Mouse (Mus musculus) embryonic facial prominence, embryonic 13.5 days (tissue): Measurements from ENCODE around the gene Map2k6. TPM values are rescaled to one million over a fixed set of nuclear protein-coding genes. Genes with fewer than 3 reads are reported as not detected.

Experiments used
- ATAC-seq: fragments of 200-750 bp; cut with Nextera tagmentation; 2 replicates; pipeline ENCODE4 v1.8.0; 2017; ENCODE audit warnings: low read depth; ENCODE audit not compliant: insufficient number of reproducible peaks, insufficient read depth, low FRiP score, low TSS enrichment
- H3K27ac ChIP-seq: fragments of 300-500 bp; sonication (generic); 2 replicates; pipeline ENCODE4 v1.5.1; 2015; ENCODE audit warnings: moderate library complexity, mild to moderate bottlenecking, inconsistent platforms
- H3K27me3 ChIP-seq: fragments of 300-500 bp; sonication (generic); 2 replicates; pipeline ENCODE4 v1.6.1; 2015; ENCODE audit warnings: mild to moderate bottlenecking, inconsistent platforms
- H3K36me3 ChIP-seq: fragments of 300-500 bp; sonication (generic); 2 replicates; pipeline ENCODE4 v1.6.1; 2015; ENCODE audit warnings: mild to moderate bottlenecking, inconsistent platforms
- H3K4me1 ChIP-seq: fragments of 300-500 bp; sonication (generic); 2 replicates; pipeline ENCODE4 v1.6.1; 2015; ENCODE audit warnings: inconsistent platforms
- H3K4me2 ChIP-seq: fragments of 300-500 bp; sonication (generic); 2 replicates; pipeline ENCODE4 v1.6.1; 2015; ENCODE audit warnings: moderate library complexity, mild to moderate bottlenecking, inconsistent platforms
- H3K4me3 ChIP-seq: fragments of 300-500 bp; sonication (generic); 2 replicates; pipeline ENCODE4 v1.5.1; 2015; ENCODE audit warnings: mild to moderate bottlenecking, inconsistent platforms
- H3K9ac ChIP-seq: fragments of 300-500 bp; sonication (generic); 2 replicates; pipeline ENCODE4 v1.6.1; 2015; ENCODE audit warnings: mild to moderate bottlenecking, inconsistent platforms
- H3K9me3 ChIP-seq: fragments of 300-500 bp; sonication (generic); 2 replicates; pipeline ENCODE4 v1.6.1; 2016; ENCODE audit warnings: inconsistent platforms
- WGBS: fragments of 180-500 bp; shearing (Covaris S2); methylation state at CpG from one replicate; pipeline ENCODE4 v1.1.7; 2015; ENCODE audit warnings: mixed read lengths; 5-methylcytosine and 5-hydroxymethylcytosine counted together
- polyA plus RNA-seq: library from polyadenylated mRNA; unstranded; fragments of >200 nt; fragmentation: Nextera tagmentation; extraction: Ambion mirVana; gene quantifications from 2 replicates; pipeline ENCODE4 v1.2.1, GENCODE M21; 2015

Gene Map2k6
- polyA plus RNA-seq, 1 experiment from 2014 or later: 38.1 TPM

- ATAC-seq: no peak
- Histone ChIP-seq H3K27me3 (no peaks in the 10 kb centered on the region), H3K9me3 (no peaks in the 10 kb centered on the region), H3K4me1 (0 out of 2 replicates have a peak, but pooled peaks cover 10% of the 10 kb centered on the region), H3K36me3 (peaks cover 26% of the 10 kb centered on the region), H3K9ac (no peak overlapping the region), H3K4me2 (no peak overlapping the region), H3K27ac (no peak overlapping the region; the same call in 1 of the 2 replicates), H3K4me3 (no peak overlapping the region)
- 70% methylated on average over 12 of the region's 12 CpGs for WGBS
Measured at GRCm38 (mm10) chr11:110436998-110437397, 38.1 kb downstream of the Map2k6 start.

GRCm38 (mm10) chr11:110438135-110438534 lies 39.2 kb downstream of the Map2k6 start:
- no peaks in the 10 kb centered on the region for H3K9me3 ChIP-seq
- no peak overlapping the region for H3K4me2 ChIP-seq
- 92% methylated on average over 3 of the region's 3 CpGs for WGBS
- peaks cover 29% of the 10 kb centered on the region for H3K36me3 ChIP-seq
- no peak for ATAC-seq
- H3K4me3 ChIP-seq: no peak overlapping the region
- no peaks in the 10 kb centered on the region for H3K27me3 ChIP-seq
- no peak overlapping the region for H3K9ac ChIP-seq
- H3K27ac ChIP-seq: no peak overlapping the region
- H3K4me1 ChIP-seq: 0 out of 2 replicates have a peak, but pooled peaks cover 10% of the 10 kb centered on the region

DNA sequence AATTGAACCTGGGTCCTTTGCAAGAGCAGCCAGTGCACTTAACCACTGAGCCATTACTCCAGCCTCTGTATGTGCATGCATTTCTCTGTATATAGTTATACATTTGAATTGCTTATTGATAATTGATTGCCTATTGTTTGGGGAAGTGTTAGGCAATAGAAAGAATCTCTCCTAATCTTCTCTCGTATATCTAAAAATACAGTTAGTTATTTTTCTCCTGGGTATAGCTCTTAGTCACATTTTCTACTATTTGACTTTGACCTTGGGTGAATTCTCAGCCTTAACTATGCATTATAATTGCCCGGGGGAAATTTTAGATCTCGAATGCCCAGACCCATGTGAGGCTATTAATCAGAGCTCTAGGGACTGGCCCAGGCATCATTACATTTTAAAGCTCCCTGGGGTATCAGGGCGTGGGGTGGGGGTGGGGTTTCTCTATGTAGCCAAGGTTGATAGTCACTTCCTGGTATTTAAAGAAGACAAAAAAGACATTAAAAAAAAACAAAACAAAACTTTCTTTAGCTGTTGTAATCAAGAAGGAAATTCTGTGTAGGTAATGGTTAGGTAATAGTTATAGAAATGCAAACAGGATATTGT lies 39.9 kb downstream of the Map2k6 start:
- no peak for ATAC-seq
- Histone ChIP-seq H3K9ac (no peak overlapping the region), H3K27ac (no peak overlapping the region), H3K4me3 (no peak overlapping the region), H3K9me3 (no peaks in the 10 kb centered on the region), H3K4me2 (no peak overlapping the region), H3K27me3 (no peaks in the 10 kb centered on the region), H3K4me1 (0 out of 2 replicates have a peak, but pooled peaks cover 10% of the 10 kb centered on the region), H3K36me3 (peaks cover 29% of the 10 kb centered on the region)
- 70% methylated on average over 4 of the region's 4 CpGs for WGBS

DNA sequence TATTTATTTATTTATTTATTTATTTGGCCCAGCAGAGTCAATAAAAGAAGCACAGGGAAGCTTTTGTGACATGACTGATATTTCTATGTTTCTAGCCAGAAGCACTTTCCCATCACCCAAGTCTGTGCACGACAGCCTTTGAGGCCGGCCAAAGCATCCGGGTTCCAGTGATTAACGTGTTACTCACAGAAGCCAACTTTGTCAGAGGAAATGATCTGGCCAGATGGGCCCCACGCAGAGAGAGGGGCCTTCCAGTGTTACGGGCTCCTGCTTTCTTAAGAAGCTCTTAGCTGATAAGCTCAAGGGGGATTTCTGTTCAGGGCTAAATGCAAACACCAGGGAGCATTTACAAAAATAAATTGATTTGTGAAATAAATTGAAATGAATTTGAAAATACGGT lies 40.4 kb downstream of the Map2k6 start:
- Histone ChIP-seq H3K9ac (no peak overlapping the region), H3K4me3 (no peak overlapping the region), H3K27me3 (no peaks in the 10 kb centered on the region), H3K36me3 (peaks cover 29% of the 10 kb centered on the region), H3K4me1 (0 out of 2 replicates have a peak, but pooled peaks cover 10% of the 10 kb centered on the region), H3K27ac (no peak overlapping the region), H3K4me2 (no peak overlapping the region), H3K9me3 (no peaks in the 10 kb centered on the region)
- ATAC-seq: no peak
- 72% methylated on average over 7 of the region's 7 CpGs for WGBS

DNA sequence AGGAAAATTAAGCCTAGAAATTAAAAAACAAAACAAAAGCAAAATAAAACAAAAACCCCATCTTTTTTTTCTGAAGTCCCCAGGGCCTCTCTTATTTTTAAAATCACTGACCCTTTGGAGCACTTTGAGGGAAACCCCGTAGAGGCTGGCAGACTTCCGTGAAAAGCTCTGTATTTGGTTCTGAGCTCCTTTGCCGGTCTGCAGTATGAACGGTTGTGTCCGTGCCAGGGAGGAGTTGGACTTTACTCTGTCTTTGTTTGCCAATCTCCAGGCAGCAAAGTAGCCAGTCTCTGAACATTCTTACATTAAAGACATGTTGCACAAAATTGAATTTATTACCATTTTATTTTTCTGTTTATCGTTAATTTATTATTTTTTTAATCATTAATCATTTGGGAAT lies 45.7 kb downstream of the Map2k6 start:
- H3K4me3 ChIP-seq: no peak overlapping the region
- WGBS: 82% methylated on average over 6 of the region's 6 CpGs
- ATAC-seq: no peak
- peaks cover 12% of the 10 kb centered on the region for H3K36me3 ChIP-seq
- no peaks in the 10 kb centered on the region for H3K27me3 ChIP-seq
- no peak overlapping the region for H3K9ac ChIP-seq
- H3K4me2 ChIP-seq: no peak overlapping the region
- H3K9me3 ChIP-seq: no peaks in the 10 kb centered on the region
- peaks cover 22% of the 10 kb centered on the region for H3K4me1 ChIP-seq
- no peak overlapping the region for H3K27ac ChIP-seq

GRCm38 (mm10) chr11:110448131-110448725 lies 49.3 kb downstream of the Map2k6 start:
- Histone ChIP-seq H3K4me1 (peaks cover 32% of the 10 kb centered on the region), H3K4me3 (peak overlapping the region; percentile 34), H3K27ac (peak overlapping the region; percentile 68), H3K9ac (peak overlapping the region; percentile 60; the same call in 1 of the 2 replicates), H3K9me3 (no peaks in the 10 kb centered on the region), H3K4me2 (peak overlapping the region; percentile 57), H3K36me3 (no peaks in the 10 kb centered on the region), H3K27me3 (no peaks in the 10 kb centered on the region)
- ATAC-seq: no peak
- 7% methylated on average over 7 of the region's 7 CpGs for WGBS

DNA sequence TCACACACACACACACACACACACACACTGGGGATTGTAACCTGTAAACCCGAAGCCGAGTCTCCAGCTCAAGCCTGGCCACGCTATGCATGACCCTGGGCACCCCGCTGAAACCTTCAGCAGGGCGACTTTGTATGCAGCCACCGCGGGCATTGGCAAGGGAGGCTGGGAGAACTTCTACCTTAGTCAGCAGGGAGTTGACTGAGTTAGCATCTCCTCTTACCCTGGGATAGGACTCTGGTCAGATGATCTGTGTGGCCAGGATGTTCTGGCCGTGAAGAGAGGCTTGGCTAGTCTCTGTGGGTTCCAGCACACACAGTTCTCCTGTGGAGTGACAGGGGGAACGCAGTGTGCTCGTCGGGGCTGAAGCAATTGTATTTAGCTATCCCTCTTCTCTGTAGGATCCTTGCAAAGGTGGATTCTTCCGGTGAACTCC lies 49.8 kb downstream of the Map2k6 start:
- H3K4me1 ChIP-seq: peaks cover 32% of the 10 kb centered on the region
- H3K4me2 ChIP-seq: peak overlapping the region; percentile 57
- WGBS: 2% methylated on average over 12 of the region's 12 CpGs
- H3K27me3 ChIP-seq: no peaks in the 10 kb centered on the region
- H3K9me3 ChIP-seq: no peaks in the 10 kb centered on the region
- peak overlapping the region; percentile 34 for H3K4me3 ChIP-seq
- no peak for ATAC-seq
- no peaks in the 10 kb centered on the region for H3K36me3 ChIP-seq
- H3K9ac ChIP-seq: peak overlapping the region; percentile 60
- H3K27ac ChIP-seq: peak overlapping the region; percentile 68

DNA sequence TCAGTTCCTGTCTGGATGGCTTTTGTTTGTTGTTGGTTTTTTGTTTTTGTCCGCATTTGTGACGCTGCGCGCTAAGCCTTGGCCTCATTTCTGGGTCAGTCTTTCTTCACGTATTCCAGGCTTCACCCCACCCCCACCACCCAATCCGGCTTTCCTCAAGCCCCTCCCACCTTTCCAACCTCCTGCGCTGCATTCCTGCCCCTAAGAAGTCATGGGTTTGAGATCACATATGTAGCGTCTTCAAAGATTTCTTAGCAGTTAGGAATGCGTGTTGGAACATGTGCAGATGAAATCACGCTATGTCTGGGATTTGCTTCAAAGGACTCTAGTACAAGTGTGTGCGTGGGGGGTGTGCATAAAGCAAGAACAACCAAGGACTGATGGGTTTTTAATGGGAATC lies 50.3 kb downstream of the Map2k6 start:
- Histone ChIP-seq H3K27ac (peak overlapping the region; percentile 68), H3K9ac (peak overlapping the region; percentile 60)

GRCm38 (mm10) chr11:110450091-110450757 lies 51.3 kb downstream of the Map2k6 start:
- no peak for ATAC-seq
- Histone ChIP-seq H3K4me2 (no peak overlapping the region), H3K9me3 (no peaks in the 10 kb centered on the region), H3K36me3 (no peaks in the 10 kb centered on the region), H3K27me3 (no peaks in the 10 kb centered on the region), H3K27ac (peak overlapping the region; percentile 52), H3K9ac (no peak overlapping the region), H3K4me1 (peaks cover 28% of the 10 kb centered on the region), H3K4me3 (no peak overlapping the region)
- WGBS: 59% methylated on average over 15 of the region's 15 CpGs

More for the DNA sequence above, 50.3 kb downstream of the Map2k6 start:
- H3K4me1 ChIP-seq: peaks cover 32% of the 10 kb centered on the region
- WGBS: 8% methylated on average over 11 of the region's 11 CpGs
- ATAC-seq: peak; percentile 44; the same call in 1 of the 2 replicates
- peak overlapping the region; percentile 57 for H3K4me2 ChIP-seq
- H3K9me3 ChIP-seq: no peaks in the 10 kb centered on the region
- no peaks in the 10 kb centered on the region for H3K27me3 ChIP-seq
- H3K4me3 ChIP-seq: peak overlapping the region; percentile 34
- H3K36me3 ChIP-seq: no peaks in the 10 kb centered on the region

- H3K27ac ChIP-seq: no peak overlapping the region
- H3K36me3 ChIP-seq: no peaks in the 10 kb centered on the region
- no peak for ATAC-seq
- H3K9ac ChIP-seq: no peak overlapping the region
- H3K9me3 ChIP-seq: no peaks in the 10 kb centered on the region
- H3K27me3 ChIP-seq: no peaks in the 10 kb centered on the region
- H3K4me2 ChIP-seq: no peak overlapping the region
- peaks cover 32% of the 10 kb centered on the region for H3K4me1 ChIP-seq
- no peak overlapping the region for H3K4me3 ChIP-seq
- WGBS: 91% methylated on average over 4 of the region's 4 CpGs
Measured at GRCm38 (mm10) chr11:110450758-110451121, 51.8 kb downstream of the Map2k6 start.

DNA sequence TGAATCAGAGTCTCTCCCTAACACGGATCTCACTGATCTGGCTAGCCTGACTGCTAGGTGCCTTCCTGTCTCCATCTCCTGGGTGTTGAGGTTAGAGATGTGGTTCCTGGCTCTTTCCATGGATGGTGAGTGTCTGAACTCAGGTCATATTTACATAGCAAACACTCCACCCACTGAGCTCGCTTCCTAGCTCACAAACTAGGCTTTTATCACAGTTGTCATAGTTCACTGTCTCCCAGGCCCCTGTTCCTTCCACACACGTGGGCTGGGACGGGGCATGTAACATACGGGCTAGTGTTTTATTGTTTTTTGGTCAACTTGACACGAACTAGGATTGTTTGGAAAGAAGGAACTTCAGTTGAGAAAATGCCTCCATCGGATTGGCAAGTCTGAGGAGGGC lies 52.7 kb downstream of the Map2k6 start:
- H3K4me1 ChIP-seq: peaks cover 34% of the 10 kb centered on the region
- no peak for ATAC-seq

More for the DNA sequence above, 52.7 kb downstream of the Map2k6 start:
- Histone ChIP-seq H3K9me3 (no peaks in the 10 kb centered on the region), H3K4me2 (no peak overlapping the region), H3K27ac (no peak overlapping the region), H3K9ac (no peak overlapping the region), H3K4me3 (no peak overlapping the region), H3K36me3 (no peaks in the 10 kb centered on the region), H3K27me3 (no peaks in the 10 kb centered on the region)
- 90% methylated on average over 7 of the region's 7 CpGs for WGBS
